Mouse (Mus musculus) stomach, embryonic 14.5 days (tissue): ENCODE results near the gene Macrod2. TPM values are rescaled to one million over a fixed set of nuclear protein-coding genes. Genes with fewer than 3 reads are reported as not detected.
A peak's percentile ranks its signal among the peaks of the same experiment; 100 is the strongest.

ENCODE experiments used
- ATAC-seq: fragments of 200-750 bp; cut with Nextera tagmentation; 2 replicates; pipeline ENCODE4 v1.8.0; 2017; ENCODE audit warnings: low read depth, moderate TSS enrichment; ENCODE audit not compliant: insufficient number of reproducible peaks, insufficient read depth, low FRiP score
- H3K27ac ChIP-seq: fragments of 300-500 bp; sonication (generic); 2 replicates; pipeline ENCODE4 v1.5.1; 2014; ENCODE audit warnings: mild to moderate bottlenecking, low read length, moderate library complexity, mixed read lengths
- H3K27me3 ChIP-seq: fragments of 300-500 bp; sonication (generic); 2 replicates; pipeline ENCODE4 v1.6.1; 2014; ENCODE audit warnings: low read length, control low read depth, mixed read lengths; ENCODE audit not compliant: control insufficient read depth, insufficient read depth
- H3K36me3 ChIP-seq: fragments of 300-500 bp; sonication (generic); 2 replicates; pipeline ENCODE4 v1.6.1; 2014; ENCODE audit warnings: mild to moderate bottlenecking, control low read depth, low read length, moderate library complexity, mixed read lengths; ENCODE audit not compliant: control insufficient read depth, insufficient read depth
- H3K4me1 ChIP-seq: fragments of 300-500 bp; sonication (generic); 2 replicates; pipeline ENCODE4 v1.6.1; 2014; ENCODE audit warnings: low read length, control low read depth, mixed read lengths; ENCODE audit not compliant: control insufficient read depth, insufficient read depth
- H3K4me2 ChIP-seq: fragments of 300-500 bp; sonication (generic); replicated peaks from 2 replicates; pipeline ENCODE4 v1.6.1; 2014; ENCODE audit warnings: low read depth, low read length, control low read depth
- H3K4me3 ChIP-seq: fragments of 300-500 bp; sonication (generic); 2 replicates; pipeline ENCODE4 v1.5.1; 2014; ENCODE audit warnings: low read depth, low read length, control low read depth
- H3K9ac ChIP-seq: fragments of 300-500 bp; sonication (generic); replicated peaks from 2 replicates; pipeline ENCODE4 v1.6.1; 2014; ENCODE audit warnings: low read depth, mild to moderate bottlenecking, control low read depth, low read length, moderate library complexity, mixed read lengths
- H3K9me3 ChIP-seq: fragments of 300-500 bp; sonication (generic); 2 replicates; pipeline ENCODE4 v1.6.1; 2016; ENCODE audit warnings: low read depth, low read length, control low read depth; ENCODE audit not compliant: control insufficient read depth
- WGBS: fragments of 180-500 bp; shearing (Covaris S2); extraction: QIAGEN DNeasy Blood & Tissue Kit; methylation state at CpG from one replicate; pipeline ENCODE4 v1.1.7; 2014; 5-methylcytosine and 5-hydroxymethylcytosine counted together
- polyA plus RNA-seq: library from polyadenylated mRNA; unstranded; fragments of >200 nt; fragmentation: Nextera tagmentation; extraction: Ambion mirVana; gene quantifications from 2 replicates; pipeline ENCODE4 v1.2.1, GENCODE M21; 2014

The Macrod2 gene
- polyA plus RNA-seq, 1 experiment from 2014 or later = 40.9 TPM

GRCm38 (mm10) chr2:140615451-140615850 is 220.3 kb downstream of the Macrod2 start:
- Histone ChIP-seq H3K9ac (no peak overlapping the region), H3K27me3 (no peaks in the 10 kb centered on the region), H3K4me3 (no peak overlapping the region), H3K27ac (no peak overlapping the region), H3K4me2 (no peak overlapping the region), H3K36me3 (no peaks in the 10 kb centered on the region), H3K4me1 (no peaks in the 10 kb centered on the region), H3K9me3 (no peaks in the 10 kb centered on the region)
- no peak for ATAC-seq
- 96% methylated on average over 2 of the region's 2 CpGs for WGBS

- Histone ChIP-seq H3K4me2 (no peak overlapping the region), H3K9me3 (no peaks in the 10 kb centered on the region), H3K36me3 (no peaks in the 10 kb centered on the region), H3K9ac (no peak overlapping the region), H3K4me1 (no peaks in the 10 kb centered on the region), H3K4me3 (no peak overlapping the region), H3K27ac (no peak overlapping the region), H3K27me3 (no peaks in the 10 kb centered on the region)
- 79% methylated on average over 2 of the region's 2 CpGs for WGBS
- no peak for ATAC-seq
Measured at GRCm38 (mm10) chr2:140621730-140622337, 226.7 kb downstream of the Macrod2 start.

DNA sequence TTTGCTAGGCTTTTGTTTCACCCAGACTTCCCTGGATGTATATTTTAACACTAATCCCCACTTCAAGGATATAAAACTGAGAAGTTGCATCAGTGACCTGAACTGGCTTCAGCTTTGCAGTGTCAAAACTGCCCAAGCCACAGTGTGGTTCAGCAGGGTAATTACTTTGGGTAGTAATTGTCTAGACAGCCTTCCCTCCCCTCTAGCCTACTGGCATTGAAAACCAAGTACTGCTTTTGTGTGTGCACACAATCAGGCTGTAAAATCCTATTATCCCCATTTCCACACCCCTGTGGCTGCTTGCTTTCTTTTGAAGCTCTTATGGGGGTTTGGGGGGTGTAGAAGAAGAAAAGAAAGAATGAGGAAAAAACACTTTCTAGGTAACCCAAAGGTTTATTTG is 258.4 kb downstream of the Macrod2 start:
- H3K27ac ChIP-seq = no peak overlapping the region
- no peak for ATAC-seq

GRCm38 (mm10) chr2:140653978-140654377 is 258.9 kb downstream of the Macrod2 start:
- no peaks in the 10 kb centered on the region for H3K27me3 ChIP-seq
- no peak for ATAC-seq

More for the DNA sequence above, 258.4 kb downstream of the Macrod2 start:
- no peaks in the 10 kb centered on the region for H3K4me1 ChIP-seq
- no peak overlapping the region for H3K4me3 ChIP-seq
- no peaks in the 10 kb centered on the region for H3K9me3 ChIP-seq
- no peak overlapping the region for H3K9ac ChIP-seq
- H3K36me3 ChIP-seq = no peaks in the 10 kb centered on the region
- no peak overlapping the region for H3K4me2 ChIP-seq
- no peaks in the 10 kb centered on the region for H3K27me3 ChIP-seq

DNA sequence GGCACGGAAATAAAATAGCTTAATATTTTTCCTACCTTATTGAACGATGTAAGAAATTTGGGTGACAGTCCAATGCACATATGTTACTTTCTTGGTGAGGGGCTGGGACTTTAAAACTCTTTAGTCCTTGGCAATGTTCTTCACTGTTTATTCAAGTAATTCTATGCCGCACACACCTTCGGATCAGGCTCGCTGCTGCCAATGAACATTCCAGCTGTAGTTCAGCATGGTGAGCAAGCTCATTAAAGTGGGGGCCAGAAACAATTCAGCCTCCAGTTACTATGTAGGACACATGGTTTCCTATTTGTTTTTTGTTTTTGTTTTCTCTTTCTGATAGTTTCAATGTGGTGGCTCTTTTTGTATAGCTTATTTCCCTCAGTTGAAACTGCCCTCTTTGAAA is 267.6 kb downstream of the Macrod2 start:
- no peak overlapping the region for H3K27ac ChIP-seq
- WGBS = 82% methylated on average over 5 of the region's 5 CpGs
- H3K9me3 ChIP-seq = no peaks in the 10 kb centered on the region
- no peaks in the 10 kb centered on the region for H3K27me3 ChIP-seq
- H3K36me3 ChIP-seq = peaks cover 14% of the 10 kb centered on the region
- no peak overlapping the region for H3K9ac ChIP-seq
- ATAC-seq = no peak
- H3K4me2 ChIP-seq = no peak overlapping the region
- no peak overlapping the region for H3K4me3 ChIP-seq
- H3K4me1 ChIP-seq = peaks cover 5% of the 10 kb centered on the region; the same call in 1 of the 2 replicates

More at GRCm38 (mm10) chr2:140653978-140654377, 258.9 kb downstream of the Macrod2 start:
- no peaks in the 10 kb centered on the region for H3K9me3 ChIP-seq
- H3K4me2 ChIP-seq = no peak overlapping the region
- WGBS = 72% methylated on average over 2 of the region's 2 CpGs
- H3K4me1 ChIP-seq = no peaks in the 10 kb centered on the region
- no peak overlapping the region for H3K27ac ChIP-seq
- H3K4me3 ChIP-seq = no peak overlapping the region
- H3K9ac ChIP-seq = no peak overlapping the region
- H3K36me3 ChIP-seq = no peaks in the 10 kb centered on the region; the same call in 1 of the 2 replicates

DNA sequence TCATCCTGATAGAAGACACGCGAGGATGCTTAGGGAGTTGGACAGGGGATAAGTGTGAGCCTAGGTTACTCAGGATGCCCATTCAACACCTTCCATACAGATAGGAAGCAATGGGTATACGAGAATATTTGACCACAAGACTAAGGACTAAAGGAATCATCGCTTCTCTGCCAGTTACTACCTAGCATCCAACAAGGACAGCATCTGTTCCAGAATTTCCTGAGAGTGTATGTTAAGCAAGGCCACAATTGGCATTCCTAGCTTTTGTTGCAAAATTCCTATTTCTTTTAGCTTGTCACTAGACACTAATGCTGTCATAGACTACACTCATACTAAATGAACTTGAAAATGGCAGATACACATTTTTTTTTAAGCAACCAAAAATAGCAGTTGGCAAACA is 269.3 kb downstream of the Macrod2 start:
- H3K9ac ChIP-seq = no peak overlapping the region
- peaks cover 14% of the 10 kb centered on the region for H3K36me3 ChIP-seq
- H3K27me3 ChIP-seq = no peaks in the 10 kb centered on the region
- peaks cover 7% of the 10 kb centered on the region; the same call in 1 of the 2 replicates for H3K4me1 ChIP-seq
- no peak overlapping the region for H3K4me2 ChIP-seq
- H3K27ac ChIP-seq = no peak overlapping the region
- 85% methylated on average over 4 of the region's 4 CpGs for WGBS
- no peak for ATAC-seq
- no peaks in the 10 kb centered on the region for H3K9me3 ChIP-seq
- H3K4me3 ChIP-seq = no peak overlapping the region

GRCm38 (mm10) chr2:140666846-140667245 is 271.7 kb downstream of the Macrod2 start:
- no peaks in the 10 kb centered on the region for H3K27me3 ChIP-seq
- no peak for ATAC-seq

DNA sequence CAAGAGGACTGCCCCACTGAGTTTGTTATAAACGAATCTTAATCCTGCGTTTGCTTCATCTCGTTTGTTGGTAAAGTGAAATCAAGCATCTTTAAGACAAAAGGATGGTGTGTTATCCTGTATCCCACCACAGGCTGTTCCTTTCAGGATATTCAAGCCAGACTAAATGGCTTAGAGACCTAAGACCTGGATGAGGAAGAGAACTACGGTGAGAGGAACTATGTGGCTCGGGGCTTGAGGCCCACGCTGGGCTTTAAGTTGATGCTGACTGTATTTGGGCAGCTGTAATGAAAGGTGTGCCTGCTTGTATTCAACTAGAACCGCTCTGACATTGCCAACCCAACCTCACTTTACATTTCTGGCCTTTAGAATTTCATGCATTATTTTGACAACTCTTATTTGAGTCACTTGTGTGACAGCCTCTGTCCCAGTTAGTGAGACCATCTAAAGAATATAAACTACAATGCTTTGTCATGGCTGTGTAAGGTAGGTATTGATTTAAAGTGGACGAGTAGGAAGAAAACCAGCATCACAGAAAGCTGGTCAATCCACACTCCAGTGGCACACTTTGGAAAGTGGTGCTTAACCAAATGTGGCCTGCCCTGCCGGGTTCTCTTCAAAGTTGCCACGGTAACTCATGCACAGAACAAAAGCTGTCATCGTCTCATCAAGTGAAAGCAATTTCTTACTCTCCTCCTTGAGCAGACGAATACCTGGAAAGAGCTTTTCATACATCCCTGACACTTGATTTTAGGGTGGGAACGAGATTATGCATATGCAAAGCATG is 272.3 kb downstream of the Macrod2 start:
- 55% methylated on average over 13 of the region's 13 CpGs for WGBS
- Histone ChIP-seq H3K9me3 (no peaks in the 10 kb centered on the region), H3K4me3 (no peak overlapping the region; the same call in 1 of the 2 replicates), H3K27me3 (no peaks in the 10 kb centered on the region), H3K4me2 (peak overlapping the region; percentile 31; the same call in 1 of the 2 replicates), H3K4me1 (peaks cover 7% of the 10 kb centered on the region; the same call in 1 of the 2 replicates), H3K27ac (no peak overlapping the region), H3K9ac (no peak overlapping the region), H3K36me3 (no peaks in the 10 kb centered on the region)
- ATAC-seq = no peak

More at GRCm38 (mm10) chr2:140666846-140667245, 271.7 kb downstream of the Macrod2 start:
- Histone ChIP-seq H3K27ac (no peak overlapping the region), H3K9me3 (no peaks in the 10 kb centered on the region), H3K9ac (no peak overlapping the region), H3K4me1 (peaks cover 7% of the 10 kb centered on the region; the same call in 1 of the 2 replicates), H3K4me3 (no peak overlapping the region), H3K4me2 (peak overlapping the region; percentile 31; the same call in 1 of the 2 replicates), H3K36me3 (no peaks in the 10 kb centered on the region)
- 35% methylated on average over 7 of the region's 7 CpGs for WGBS
